Mouse (Mus musculus) forebrain, postnatal 0 days (tissue): ENCODE data around the gene Astl. TPM values are rescaled to one million over a fixed set of nuclear protein-coding genes. Genes with fewer than 3 reads are reported as not detected.

Source experiments
- ATAC-seq: fragments of 200-750 bp; cut with Nextera tagmentation; 2 replicates; pipeline ENCODE4 v1.8.0; 2017; ENCODE audit warnings: mild to moderate bottlenecking, moderate library complexity
- DNase-seq: peaks from one replicate; pipeline ENCODE4 v3.0.0-alpha.2; 2015
- H3K27ac ChIP-seq: fragments of 300-500 bp; sonication (generic); 2 replicates; pipeline ENCODE4 v1.5.1; 2014; ENCODE audit warnings: low read depth, mild to moderate bottlenecking, antibody characterized with exemption, low read length, moderate library complexity, mixed read lengths
- H3K27me3 ChIP-seq: fragments of 300-500 bp; sonication (generic); 2 replicates; pipeline ENCODE4 v1.6.1; 2014; ENCODE audit warnings: mild to moderate bottlenecking, low read length, mixed read lengths; ENCODE audit not compliant: insufficient read depth
- H3K36me3 ChIP-seq: fragments of 300-500 bp; sonication (generic); 2 replicates; pipeline ENCODE4 v1.6.1; 2014; ENCODE audit warnings: mild to moderate bottlenecking, moderate library complexity; ENCODE audit not compliant: insufficient read depth
- H3K4me1 ChIP-seq: fragments of 300-500 bp; sonication (generic); 2 replicates; pipeline ENCODE4 v1.6.1; 2014; ENCODE audit warnings: antibody characterized with exemption; ENCODE audit not compliant: insufficient read depth
- H3K4me2 ChIP-seq: fragments of 300-500 bp; sonication (generic); 2 replicates; pipeline ENCODE4 v1.6.1; 2014; ENCODE audit warnings: low read depth, mild to moderate bottlenecking, moderate library complexity
- H3K4me3 ChIP-seq: fragments of 300-500 bp; sonication (generic); 2 replicates; pipeline ENCODE4 v1.5.1; 2014; ENCODE audit warnings: low read depth, low read length, mixed read lengths
- H3K9ac ChIP-seq: fragments of 300-500 bp; sonication (generic); 2 replicates; pipeline ENCODE4 v1.6.1; 2014; ENCODE audit warnings: mild to moderate bottlenecking
- H3K9me3 ChIP-seq: fragments of 300-500 bp; sonication (generic); 2 replicates; pipeline ENCODE4 v1.6.1; 2016; ENCODE audit warnings: low read length
- CTCF ChIP-seq: sonication (generic); IDR thresholded peaks from 2 replicates; pipeline ENCODE4 v1.5.1; 2016; ENCODE audit warnings: antibody characterized with exemption, control low read depth, low read depth
- WGBS: fragments of 180-500 bp; shearing (Covaris S2); extraction: QIAGEN DNeasy Blood & Tissue Kit; methylation state at CpG from one replicate; pipeline ENCODE4 v1.1.7; 2014; 5-methylcytosine and 5-hydroxymethylcytosine counted together
- polyA plus RNA-seq: library from polyadenylated mRNA; unstranded; fragments of >200 nt; fragmentation: Nextera tagmentation; extraction: Ambion mirVana; gene quantifications from 2 replicates; pipeline ENCODE4 v1.2.1, GENCODE M21; 2015
- total RNA-seq: library from RNA; depleted of rRNA; stranded (reverse); fragments of >200 nt; gene quantifications from 2 replicates; pipeline ENCODE4 v1.2.3, GENCODE M21; 2014; rRNA removed

The Astl gene
- total and polyA plus RNA-seq, 2 experiments from 2014 or later, result not detected

- H3K4me3 ChIP-seq, result no peak overlapping the region
- TF ChIP-seq CTCF, result no peak
- no peak overlapping the region for H3K27ac ChIP-seq
- ATAC-seq (no peak), DNase-seq (no peak)
- H3K27me3 ChIP-seq, result no peaks in the 10 kb centered on the region
- H3K4me2 ChIP-seq, result no peak overlapping the region
- WGBS, result 66% methylated on average over 7 of the region's 7 CpGs
- H3K4me1 ChIP-seq, result no peaks in the 10 kb centered on the region
- H3K9me3 ChIP-seq, result no peaks in the 10 kb centered on the region
- H3K36me3 ChIP-seq, result no peaks in the 10 kb centered on the region
- H3K9ac ChIP-seq, result no peak overlapping the region
Observed at GRCm38 (mm10) chr2:127383881-127384280, 45.4 kb downstream of the Astl start.

- no peaks in the 10 kb centered on the region for H3K4me1 ChIP-seq
- H3K4me2 ChIP-seq, result no peak overlapping the region
- H3K9me3 ChIP-seq, result no peaks in the 10 kb centered on the region
- no peak overlapping the region for H3K27ac ChIP-seq
- no peak for TF ChIP-seq CTCF
- no peaks in the 10 kb centered on the region for H3K36me3 ChIP-seq
- no peak overlapping the region for H3K9ac ChIP-seq
- no peak overlapping the region for H3K4me3 ChIP-seq
- DNase-seq (no peak), ATAC-seq (no peak)
- 89% methylated on average over 2 of the region's 2 CpGs for WGBS
- no peaks in the 10 kb centered on the region for H3K27me3 ChIP-seq
Observed at GRCm38 (mm10) chr2:127387521-127387920, 49.1 kb downstream of the Astl start.

DNA sequence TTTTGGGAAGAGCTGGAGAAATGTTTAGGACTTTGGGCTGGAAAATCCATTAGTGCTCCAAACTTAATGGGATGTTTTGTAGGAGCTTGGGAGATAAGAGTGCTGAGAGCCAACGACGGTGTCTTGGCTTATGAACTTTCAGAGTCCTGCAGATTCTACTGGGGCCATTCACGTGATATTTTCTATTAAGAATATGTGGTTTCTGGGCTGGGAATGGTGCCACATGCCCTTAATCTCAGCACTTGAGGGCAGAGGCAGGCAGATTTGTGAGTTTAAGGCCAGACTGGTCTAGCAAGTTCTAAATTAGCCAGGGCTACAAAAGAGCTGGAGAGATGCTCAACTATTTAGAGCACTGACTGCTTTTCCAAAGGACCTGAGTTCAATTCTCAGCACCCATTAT, 51.9 kb downstream of the Astl start:
- 85% methylated on average over 3 of the region's 3 CpGs for WGBS

DNA sequence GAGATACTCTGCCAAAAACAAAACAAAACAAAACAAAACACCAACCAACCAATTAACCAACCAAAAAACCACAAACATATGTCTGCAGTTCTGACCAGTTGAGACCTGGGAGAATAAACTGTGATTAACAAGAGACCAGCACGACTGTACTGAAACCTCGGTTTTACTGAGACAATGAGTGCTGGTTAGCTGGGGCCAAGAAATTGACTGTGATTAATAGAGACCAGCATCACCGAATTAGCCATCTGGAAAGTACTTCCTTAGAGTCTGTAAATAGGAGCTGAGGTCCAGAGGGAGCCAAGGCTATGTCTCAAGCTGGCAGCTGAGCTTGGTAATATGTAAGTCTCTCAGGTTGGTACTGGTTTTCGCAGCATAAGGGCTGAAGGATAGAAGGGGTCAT, 52.4 kb downstream of the Astl start:
- no peaks in the 10 kb centered on the region for H3K36me3 ChIP-seq
- no peak for DNase-seq
- 45% methylated on average over 4 of the region's 4 CpGs for WGBS

More for the DNA sequence above, 51.9 kb downstream of the Astl start:
- H3K4me3 ChIP-seq, result no peak overlapping the region
- H3K27me3 ChIP-seq, result no peaks in the 10 kb centered on the region
- no peak overlapping the region for H3K4me2 ChIP-seq
- no peaks in the 10 kb centered on the region for H3K9me3 ChIP-seq
- no peak for DNase-seq
- no peak for ATAC-seq
- H3K27ac ChIP-seq, result no peak overlapping the region
- no peak overlapping the region for H3K9ac ChIP-seq
- H3K4me1 ChIP-seq, result no peaks in the 10 kb centered on the region
- H3K36me3 ChIP-seq, result no peaks in the 10 kb centered on the region
- TF ChIP-seq CTCF, result no peak

GRCm38 (mm10) chr2:127391323-127391722, 52.9 kb downstream of the Astl start:
- no peaks in the 10 kb centered on the region for H3K4me1 ChIP-seq
- DNase-seq, result no peak
- no peak overlapping the region for H3K4me3 ChIP-seq
- no peak overlapping the region for H3K9ac ChIP-seq
- no peak overlapping the region for H3K27ac ChIP-seq
- WGBS, result 72% methylated on average over 3 of the region's 3 CpGs
- H3K9me3 ChIP-seq, result no peaks in the 10 kb centered on the region
- ATAC-seq, result no peak
- TF ChIP-seq CTCF, result no peak
- no peak overlapping the region for H3K4me2 ChIP-seq
- no peaks in the 10 kb centered on the region for H3K27me3 ChIP-seq
- H3K36me3 ChIP-seq, result no peaks in the 10 kb centered on the region

More for the DNA sequence above, 52.4 kb downstream of the Astl start:
- no peak for TF ChIP-seq CTCF
- no peak overlapping the region for H3K4me3 ChIP-seq
- no peaks in the 10 kb centered on the region for H3K4me1 ChIP-seq
- H3K9me3 ChIP-seq, result no peaks in the 10 kb centered on the region
- H3K4me2 ChIP-seq, result no peak overlapping the region
- no peak overlapping the region for H3K27ac ChIP-seq
- no peak overlapping the region for H3K9ac ChIP-seq
- H3K27me3 ChIP-seq, result no peaks in the 10 kb centered on the region
- no peak for ATAC-seq

GRCm38 (mm10) chr2:127394606-127395161, 56.2 kb downstream of the Astl start:
- Histone ChIP-seq H3K27ac (no peak overlapping the region), H3K9me3 (no peaks in the 10 kb centered on the region), H3K4me1 (no peaks in the 10 kb centered on the region), H3K9ac (no peak overlapping the region), H3K36me3 (no peaks in the 10 kb centered on the region), H3K4me2 (no peak overlapping the region), H3K4me3 (no peak overlapping the region), H3K27me3 (no peaks in the 10 kb centered on the region)
- WGBS, result 84% methylated on average over 5 of the region's 5 CpGs
- ATAC-seq (no peak), DNase-seq (no peak)
- TF ChIP-seq CTCF, result no peak

GRCm38 (mm10) chr2:127398738-127399137, 60.3 kb downstream of the Astl start:
- no peak for ATAC-seq
- no peaks in the 10 kb centered on the region for H3K36me3 ChIP-seq
- no peak overlapping the region for H3K9ac ChIP-seq
- H3K4me1 ChIP-seq, result no peaks in the 10 kb centered on the region
- no peak overlapping the region for H3K4me3 ChIP-seq
- no peak for DNase-seq
- H3K9me3 ChIP-seq, result no peaks in the 10 kb centered on the region
- no peak overlapping the region for H3K27ac ChIP-seq
- TF ChIP-seq CTCF, result no peak
- WGBS, result 89% methylated on average over 7 of the region's 7 CpGs
- H3K27me3 ChIP-seq, result no peaks in the 10 kb centered on the region
- no peak overlapping the region for H3K4me2 ChIP-seq

Other genes starting within 250 kb of the Astl start
- 8.0 and 10.9 TPM in 2 replicates for gene Ncaph, start 204.7 kb upstream of the Astl start, total RNA-seq
- 10.8 and 11.0 TPM in 2 replicates for gene Ncaph, start 204.7 kb upstream of the Astl start, polyA plus RNA-seq
- gene Itpripl1, start 195.2 kb upstream of the Astl start, total RNA-seq, result 11.0 and 16.9 TPM in 2 replicates
- gene Itpripl1, start 195.2 kb upstream of the Astl start, polyA plus RNA-seq, result 15.5 and 16.0 TPM in 2 replicates
- gene 1810024B03Rik, start 130.4 kb upstream of the Astl start, total RNA-seq, result 0.48 and 0.62 TPM in 2 replicates
- 0.96 and 1.7 TPM in 2 replicates for gene 1810024B03Rik, start 130.4 kb upstream of the Astl start, polyA plus RNA-seq
- gene Snrnp200, start 130.3 kb upstream of the Astl start, total RNA-seq, result 88.8 and 111 TPM in 2 replicates
- gene Snrnp200, start 130.3 kb upstream of the Astl start, polyA plus RNA-seq, result 27.8 and 32.6 TPM in 2 replicates
- 32.8 and 50.3 TPM in 2 replicates for gene Ciao1, start 90.8 kb upstream of the Astl start, total RNA-seq
- 27.8 and 33.1 TPM in 2 replicates for gene Ciao1, start 90.8 kb upstream of the Astl start, polyA plus RNA-seq
- gene Tmem127, start 90.7 kb upstream of the Astl start, total RNA-seq, result 85.2 and 94.4 TPM in 2 replicates
- gene Tmem127, start 90.7 kb upstream of the Astl start, polyA plus RNA-seq, result 61.6 and 74.6 TPM in 2 replicates
- 178 and 203 TPM in 2 replicates for gene Stard7, start 68.4 kb upstream of the Astl start, total RNA-seq
- 89.3 and 110 TPM in 2 replicates for gene Stard7, start 68.4 kb upstream of the Astl start, polyA plus RNA-seq
- gene Dusp2, start 2.5 kb upstream of the Astl start, total RNA-seq, result 10.0 and 13.9 TPM in 2 replicates
- 19.1 and 20.2 TPM in 2 replicates for gene Dusp2, start 2.5 kb upstream of the Astl start, polyA plus RNA-seq
- gene Adra2b, start 24.6 kb downstream of the Astl start, total RNA-seq, result 0.46 and 0.67 TPM in 2 replicates
- gene Adra2b, start 24.6 kb downstream of the Astl start, polyA plus RNA-seq, result 0.38 and 0.80 TPM in 2 replicates
- gene Gpat2, start 86.6 kb downstream of the Astl start, total RNA-seq, result 0.38 TPM in 1 of 2 replicates, not detected in the other
- 0.06 and 0.11 TPM in 2 replicates for gene Gpat2, start 86.6 kb downstream of the Astl start, polyA plus RNA-seq
- gene Fahd2a, start 105.9 kb downstream of the Astl start, total RNA-seq, result 26.3 and 28.8 TPM in 2 replicates
- gene Fahd2a, start 105.9 kb downstream of the Astl start, polyA plus RNA-seq, result 27.1 and 27.4 TPM in 2 replicates
- 27.8 and 31.2 TPM in 2 replicates for gene Kcnip3, start 183.5 kb downstream of the Astl start, total RNA-seq
- 15.8 and 20.1 TPM in 2 replicates for gene Kcnip3, start 183.5 kb downstream of the Astl start, polyA plus RNA-seq
- gene Prom2, start 202.8 kb downstream of the Astl start, total RNA-seq, result not detected in 2 replicates
- 0.04 TPM in 1 of 2 replicates, not detected in the other for gene Prom2, start 202.8 kb downstream of the Astl start, polyA plus RNA-seq
- 7.4 and 8.2 TPM in 2 replicates for gene Zfp661, start 248.5 kb downstream of the Astl start, total RNA-seq
- gene Zfp661, start 248.5 kb downstream of the Astl start, polyA plus RNA-seq, result 4.1 and 5.0 TPM in 2 replicates
- gene Mrps5, start 248.6 kb downstream of the Astl start, total RNA-seq, result 65.9 and 85.2 TPM in 2 replicates
- gene Mrps5, start 248.6 kb downstream of the Astl start, polyA plus RNA-seq, result 142 and 159 TPM in 2 replicates